Mouse (Mus musculus): ENCODE measurements around the gene Itgal. TPM values are rescaled to one million over a fixed set of nuclear protein-coding genes. Genes with fewer than 3 reads are reported as not detected.
"Not testable (repeated sequence)": the region's sequence is repeated elsewhere in the genome, so short reads cannot be mapped to it uniquely, and the experiment has no call there.

Gene Itgal
- polyA plus RNA-seq, 1 experiment from 2014 or later = 2.3 TPM

- no peaks in the 10 kb centered on the region for H3K9me3 ChIP-seq
- H3K4me2 ChIP-seq = no peak overlapping the region
- H3K9ac ChIP-seq = no peak overlapping the region
- no peak overlapping the region for H3K4me3 ChIP-seq
- no peak overlapping the region for H3K27ac ChIP-seq
- no peaks in the 10 kb centered on the region for H3K4me1 ChIP-seq
- 62% methylated on average over 4 of the region's 4 CpGs for WGBS
- H3K36me3 ChIP-seq = no peaks in the 10 kb centered on the region
- H3K27me3 ChIP-seq = no peaks in the 10 kb centered on the region
- no peak for ATAC-seq (ENCODE audit: borderline replicate concordance, extremely low read depth, low FRiP score, low TSS enrichment)
Measured at GRCm38 (mm10) chr7:127321106-127321505, 25.0 kb downstream of the Itgal start.

DNA sequence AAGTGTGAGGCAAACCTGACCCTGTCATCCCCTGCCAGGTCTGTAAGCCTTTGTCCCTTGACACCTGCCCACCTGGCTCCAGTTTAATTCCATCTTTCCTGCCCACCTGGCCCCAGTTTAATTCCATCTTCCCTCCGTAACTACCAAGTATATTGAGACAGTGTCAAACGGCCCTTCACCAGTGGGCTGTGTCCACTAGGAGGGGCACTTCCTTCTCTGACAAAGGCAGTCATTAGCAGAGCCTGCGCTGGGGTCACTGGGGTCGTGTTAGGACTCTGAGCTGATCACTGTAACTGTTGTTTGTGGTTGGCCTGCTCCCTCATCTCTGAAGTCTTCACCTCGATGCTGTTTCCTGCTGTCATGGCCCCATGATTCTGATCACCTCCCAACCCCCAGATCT is 26.0 kb downstream of the Itgal start:
- Histone ChIP-seq H3K36me3 (no peaks in the 10 kb centered on the region), H3K4me1 (no peaks in the 10 kb centered on the region), H3K27ac (no peak overlapping the region), H3K4me3 (no peak overlapping the region), H3K4me2 (no peak overlapping the region), H3K9ac (no peak overlapping the region), H3K27me3 (no peaks in the 10 kb centered on the region), H3K9me3 (no peaks in the 10 kb centered on the region)
- ATAC-seq (ENCODE audit: borderline replicate concordance, extremely low read depth, low FRiP score, low TSS enrichment) = no peak
- WGBS = 32% methylated on average over 5 of the region's 5 CpGs

- Histone ChIP-seq H3K4me1 (no peaks in the 10 kb centered on the region), H3K4me3 (no peak overlapping the region), H3K9ac (no peak overlapping the region), H3K4me2 (no peak overlapping the region), H3K36me3 (no peaks in the 10 kb centered on the region), H3K9me3 (no peaks in the 10 kb centered on the region), H3K27ac (no peak overlapping the region), H3K27me3 (no peaks in the 10 kb centered on the region)
- WGBS = 65% methylated on average over 7 of the region's 7 CpGs
- no peak for ATAC-seq (ENCODE audit: borderline replicate concordance, extremely low read depth, low FRiP score, low TSS enrichment)
Measured at GRCm38 (mm10) chr7:127324944-127325343, 28.9 kb downstream of the Itgal start.

- Histone ChIP-seq H3K27ac (no peak overlapping the region), H3K36me3 (no peaks in the 10 kb centered on the region), H3K9ac (no peak overlapping the region), H3K9me3 (no peaks in the 10 kb centered on the region), H3K4me2 (no peak overlapping the region), H3K4me1 (no peaks in the 10 kb centered on the region), H3K4me3 (no peak overlapping the region), H3K27me3 (no peaks in the 10 kb centered on the region)
- 82% methylated on average over 8 of the region's 8 CpGs for WGBS
- ATAC-seq (ENCODE audit: borderline replicate concordance, extremely low read depth, low FRiP score, low TSS enrichment) = no peak
Measured at GRCm38 (mm10) chr7:127325550-127325949, 29.5 kb downstream of the Itgal start.

DNA sequence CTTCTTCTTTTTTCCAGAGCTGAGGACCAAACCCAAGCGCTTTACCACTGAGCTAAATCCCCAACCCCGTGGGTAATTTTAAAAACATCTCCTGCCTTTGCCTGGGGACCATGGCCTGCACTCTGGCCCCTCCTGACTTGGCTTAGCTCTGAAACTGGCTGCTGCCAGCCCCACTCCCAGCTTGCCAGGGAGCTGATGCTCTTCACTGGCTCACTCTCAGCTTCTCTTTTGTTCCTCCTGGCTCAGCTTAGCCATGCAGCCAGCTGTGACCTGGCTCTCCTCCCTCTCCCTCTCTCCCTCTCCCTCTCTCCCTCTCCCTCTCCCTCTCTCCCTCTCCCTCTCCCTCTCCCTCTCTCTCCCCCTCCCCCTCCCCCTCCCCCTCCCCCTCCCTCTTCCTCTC is 30.6 kb downstream of the Itgal start:
- Histone ChIP-seq H3K9me3 (no peaks in the 10 kb centered on the region), H3K27me3 (no peaks in the 10 kb centered on the region), H3K36me3 (no peaks in the 10 kb centered on the region), H3K4me3 (no peak overlapping the region), H3K4me2 (no peak overlapping the region), H3K27ac (no peak overlapping the region), H3K9ac (no peak overlapping the region), H3K4me1 (no peaks in the 10 kb centered on the region)
- no peak for ATAC-seq (ENCODE audit: borderline replicate concordance, extremely low read depth, low FRiP score, low TSS enrichment)
- WGBS = 88% methylated on average over 2 of the region's 2 CpGs

- no peak overlapping the region for H3K9ac ChIP-seq
- no peak overlapping the region for H3K4me3 ChIP-seq
- no peaks in the 10 kb centered on the region for H3K4me1 ChIP-seq
- no peaks in the 10 kb centered on the region for H3K9me3 ChIP-seq
- no peak overlapping the region for H3K27ac ChIP-seq
- H3K36me3 ChIP-seq = no peaks in the 10 kb centered on the region
- no peaks in the 10 kb centered on the region for H3K27me3 ChIP-seq
- no peak for ATAC-seq (ENCODE audit: borderline replicate concordance, extremely low read depth, low FRiP score, low TSS enrichment)
- WGBS = 71% methylated on average over 6 of the region's 6 CpGs
- H3K4me2 ChIP-seq = no peak overlapping the region
Measured at GRCm38 (mm10) chr7:127333240-127333639, 37.2 kb downstream of the Itgal start.

GRCm38 (mm10) chr7:127335604-127336003 is 39.5 kb downstream of the Itgal start:
- Histone ChIP-seq H3K4me3 (no peak overlapping the region), H3K27me3 (no peaks in the 10 kb centered on the region), H3K9me3 (no peaks in the 10 kb centered on the region), H3K27ac (no peak overlapping the region), H3K9ac (no peak overlapping the region), H3K4me1 (no peaks in the 10 kb centered on the region), H3K36me3 (no peaks in the 10 kb centered on the region), H3K4me2 (no peak overlapping the region)
- no peak for ATAC-seq (ENCODE audit: borderline replicate concordance, extremely low read depth, low FRiP score, low TSS enrichment)
- 68% methylated on average over 4 of the region's 4 CpGs for WGBS

- Histone ChIP-seq H3K4me3 (no peak overlapping the region), H3K4me2 (no peak overlapping the region), H3K27ac (no peak overlapping the region), H3K9ac (no peak overlapping the region), H3K27me3 (no peaks in the 10 kb centered on the region), H3K4me1 (no peaks in the 10 kb centered on the region), H3K36me3 (0 out of 2 replicates have a peak, but pooled peaks cover 11% of the 10 kb centered on the region), H3K9me3 (no peaks in the 10 kb centered on the region)
- WGBS = 60% methylated on average over 4 of the region's 4 CpGs
- ATAC-seq (ENCODE audit: borderline replicate concordance, extremely low read depth, low FRiP score, low TSS enrichment) = no peak
Measured at GRCm38 (mm10) chr7:127337636-127338035, 41.6 kb downstream of the Itgal start.

GRCm38 (mm10) chr7:127341356-127341755 is 45.3 kb downstream of the Itgal start:
- no peak for ATAC-seq (ENCODE audit: borderline replicate concordance, extremely low read depth, low FRiP score, low TSS enrichment)
- no peaks in the 10 kb centered on the region for H3K27me3 ChIP-seq
- H3K9ac ChIP-seq = no peak overlapping the region
- peaks cover 18% of the 10 kb centered on the region for H3K4me1 ChIP-seq
- no peak overlapping the region for H3K4me3 ChIP-seq
- 97% methylated on average over 8 of the region's 8 CpGs for WGBS
- H3K36me3 ChIP-seq = peaks cover 26% of the 10 kb centered on the region
- no peaks in the 10 kb centered on the region for H3K9me3 ChIP-seq
- no peak overlapping the region for H3K4me2 ChIP-seq
- H3K27ac ChIP-seq = no peak overlapping the region

DNA sequence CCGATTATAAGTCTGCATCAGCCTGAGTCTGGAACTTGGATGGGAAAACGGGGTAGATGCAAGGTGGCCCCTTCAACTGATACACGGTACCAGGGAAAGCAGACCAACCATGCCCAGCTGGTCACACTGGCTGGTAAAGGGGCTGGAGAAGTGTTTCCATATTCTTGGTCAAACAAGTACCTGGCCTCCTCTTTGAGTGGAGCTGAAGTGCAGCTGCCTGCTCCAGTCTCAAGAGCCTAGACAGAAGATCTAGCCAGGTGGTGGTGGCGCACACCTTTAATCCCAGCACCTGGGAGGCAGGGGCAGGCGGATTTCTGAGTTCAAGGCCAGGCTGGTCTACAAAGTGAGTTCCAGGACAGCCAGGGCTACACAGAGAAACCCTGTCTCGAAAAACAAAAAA is 45.8 kb downstream of the Itgal start:
- ATAC-seq (ENCODE audit: borderline replicate concordance, extremely low read depth, low FRiP score, low TSS enrichment); H3K27me3 ChIP-seq; H3K4me2 ChIP-seq; H3K27ac ChIP-seq; H3K4me3 ChIP-seq; H3K9ac ChIP-seq; H3K9me3 ChIP-seq: not testable (repeated sequence)
- peaks cover 21% of the 10 kb centered on the region for H3K4me1 ChIP-seq
- WGBS = 90% methylated on average over 6 of the region's 6 CpGs
- peaks cover 26% of the 10 kb centered on the region for H3K36me3 ChIP-seq

- no peak overlapping the region for H3K4me3 ChIP-seq
- no peaks in the 10 kb centered on the region for H3K27me3 ChIP-seq
- H3K9ac ChIP-seq = no peak overlapping the region
- ATAC-seq (ENCODE audit: borderline replicate concordance, extremely low read depth, low FRiP score, low TSS enrichment) = no peak
- no peaks in the 10 kb centered on the region for H3K9me3 ChIP-seq
- H3K4me2 ChIP-seq = no peak overlapping the region
- peaks cover 26% of the 10 kb centered on the region for H3K36me3 ChIP-seq
- no peak overlapping the region for H3K27ac ChIP-seq
- H3K4me1 ChIP-seq = peaks cover 25% of the 10 kb centered on the region
- WGBS = 60% methylated on average over 4 of the region's 4 CpGs
Measured at GRCm38 (mm10) chr7:127342332-127342731, 46.3 kb downstream of the Itgal start.

- peaks cover 25% of the 10 kb centered on the region for H3K4me1 ChIP-seq
- no peak overlapping the region for H3K27ac ChIP-seq
- no peak overlapping the region for H3K4me2 ChIP-seq
- no peaks in the 10 kb centered on the region for H3K27me3 ChIP-seq
- WGBS = 88% methylated on average over 7 of the region's 7 CpGs
- no peak overlapping the region for H3K4me3 ChIP-seq
- no peaks in the 10 kb centered on the region for H3K9me3 ChIP-seq
- H3K9ac ChIP-seq = no peak overlapping the region
- peaks cover 26% of the 10 kb centered on the region for H3K36me3 ChIP-seq
- ATAC-seq (ENCODE audit: borderline replicate concordance, extremely low read depth, low FRiP score, low TSS enrichment) = no peak
Measured at GRCm38 (mm10) chr7:127342888-127343287, 46.8 kb downstream of the Itgal start.

DNA sequence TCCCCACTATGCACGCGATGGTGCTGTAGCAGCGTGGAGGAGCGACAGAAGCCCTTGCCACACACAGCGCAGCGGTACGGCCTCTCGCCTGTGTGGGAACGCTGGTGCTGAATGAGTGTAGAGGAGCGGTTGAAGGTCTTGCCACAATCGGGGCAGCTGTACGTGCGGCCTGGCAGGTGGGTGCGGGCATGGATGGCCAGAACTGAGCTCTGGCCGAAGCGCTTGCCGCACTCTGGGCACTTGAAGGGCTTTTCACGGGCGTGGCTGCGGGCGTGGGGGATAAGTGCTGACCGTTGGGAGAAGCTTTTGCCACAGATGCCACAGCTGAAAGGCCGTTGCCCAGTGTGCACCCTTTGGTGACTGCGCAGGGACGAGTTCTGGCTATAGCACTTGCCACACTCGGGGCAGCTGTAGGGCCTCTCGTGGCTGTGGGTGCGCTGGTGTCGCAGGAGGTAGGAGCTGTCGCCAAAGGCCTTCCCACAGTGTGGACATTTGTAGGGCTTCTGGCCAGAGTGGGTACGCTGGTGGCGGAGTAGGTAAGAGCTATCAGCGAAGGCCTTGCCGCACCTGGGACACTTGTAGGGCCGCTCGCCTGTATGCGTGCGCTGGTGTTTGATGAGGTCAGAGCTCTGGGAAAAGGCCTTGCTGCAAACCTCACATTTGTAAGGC is 47.4 kb downstream of the Itgal start:
- H3K9ac ChIP-seq = no peak overlapping the region
- H3K27ac ChIP-seq = no peak overlapping the region
- H3K9me3 ChIP-seq = no peaks in the 10 kb centered on the region
- peaks cover 26% of the 10 kb centered on the region for H3K36me3 ChIP-seq
- no peak overlapping the region for H3K4me2 ChIP-seq
- 90% methylated on average over 38 of the region's 38 CpGs for WGBS
- ATAC-seq (ENCODE audit: borderline replicate concordance, extremely low read depth, low FRiP score, low TSS enrichment) = no peak
- peaks cover 25% of the 10 kb centered on the region for H3K4me1 ChIP-seq
- no peak overlapping the region for H3K4me3 ChIP-seq
- no peaks in the 10 kb centered on the region for H3K27me3 ChIP-seq
